Mouse (Mus musculus): Measurements from ENCODE around the gene Usp47. TPM values are rescaled to one million over a fixed set of nuclear protein-coding genes. Genes with fewer than 3 reads are reported as not detected.

The Usp47 gene
- polyA plus RNA-seq, 1 experiment from 2014 or later, result 106 TPM

- H3K4me2 ChIP-seq (ENCODE audit: low read length), result peak overlapping the region; percentile 84
- no peak for DNase-seq
- H3K9ac ChIP-seq (replicated peaks; ENCODE audit: low read length), result peak overlapping the region; percentile 98
- H3K4me3 ChIP-seq (replicated peaks; ENCODE audit: low read depth, low read length), result peak overlapping the region; percentile 88
- peak; percentile 81 for ATAC-seq (ENCODE audit: low FRiP score, low TSS enrichment)
- no peaks in the 10 kb centered on the region for H3K36me3 ChIP-seq (ENCODE audit: control insufficient read depth, insufficient read depth, low read length)
- H3K4me1 ChIP-seq (ENCODE audit: control insufficient read depth, insufficient read depth, low read length), result peaks cover 30% of the 10 kb centered on the region
- WGBS, result under 1% methylated on average over 58 of the region's 58 CpGs
- H3K9me3 ChIP-seq (ENCODE audit: control insufficient read depth, low read length), result no peaks in the 10 kb centered on the region
- H3K27me3 ChIP-seq (ENCODE audit: control insufficient read depth, insufficient read depth, low read length), result no peaks in the 10 kb centered on the region
- H3K27ac ChIP-seq (replicated peaks; ENCODE audit: low read depth, low read length), result peak overlapping the region; percentile 98
Measured at GRCm38 (mm10) chr7:112023601-112024445, 519 bp downstream of the Usp47 start.

GRCm38 (mm10) chr7:112024446-112024730 lies 1.1 kb downstream of the Usp47 start:
- H3K27ac ChIP-seq (replicated peaks; ENCODE audit: low read depth, low read length), result peak overlapping the region; percentile 98; the same call in 1 of the 2 replicates

GRCm38 (mm10) chr7:112024856-112025255 lies 1.6 kb downstream of the Usp47 start:
- Histone ChIP-seq H3K27me3 (ENCODE audit: control insufficient read depth, insufficient read depth, low read length) (no peaks in the 10 kb centered on the region), H3K9me3 (ENCODE audit: control insufficient read depth, low read length) (no peaks in the 10 kb centered on the region), H3K27ac (replicated peaks; ENCODE audit: low read depth, low read length) (no peak overlapping the region), H3K4me1 (ENCODE audit: control insufficient read depth, insufficient read depth, low read length) (peaks cover 30% of the 10 kb centered on the region), H3K9ac (replicated peaks; ENCODE audit: low read length) (peak overlapping the region; percentile 98; the same call in 1 of the 2 replicates), H3K4me3 (replicated peaks; ENCODE audit: low read depth, low read length) (peak overlapping the region; percentile 88), H3K4me2 (ENCODE audit: low read length) (peak overlapping the region; percentile 84), H3K36me3 (ENCODE audit: control insufficient read depth, insufficient read depth, low read length) (no peaks in the 10 kb centered on the region)
- WGBS, result 28% methylated on average over 5 of the region's 5 CpGs
- DNase-seq (no peak), ATAC-seq (ENCODE audit: low FRiP score, low TSS enrichment) (no peak)

More at GRCm38 (mm10) chr7:112024446-112024730, 1.1 kb downstream of the Usp47 start:
- Histone ChIP-seq H3K9ac (replicated peaks; ENCODE audit: low read length) (peak overlapping the region; percentile 98), H3K4me1 (ENCODE audit: control insufficient read depth, insufficient read depth, low read length) (peaks cover 30% of the 10 kb centered on the region), H3K27me3 (ENCODE audit: control insufficient read depth, insufficient read depth, low read length) (no peaks in the 10 kb centered on the region), H3K9me3 (ENCODE audit: control insufficient read depth, low read length) (no peaks in the 10 kb centered on the region), H3K4me3 (replicated peaks; ENCODE audit: low read depth, low read length) (peak overlapping the region; percentile 88), H3K4me2 (ENCODE audit: low read length) (peak overlapping the region; percentile 84), H3K36me3 (ENCODE audit: control insufficient read depth, insufficient read depth, low read length) (no peaks in the 10 kb centered on the region)
- WGBS, result 31% methylated on average over 7 of the region's 7 CpGs
- ATAC-seq (ENCODE audit: low FRiP score, low TSS enrichment) (no peak), DNase-seq (no peak)

GRCm38 (mm10) chr7:112030594-112030993 lies 7.3 kb downstream of the Usp47 start:
- no peak overlapping the region for H3K4me2 ChIP-seq (ENCODE audit: low read length)
- 94% methylated on average over 1 of the region's 1 CpGs for WGBS
- no peak for ATAC-seq (ENCODE audit: low FRiP score, low TSS enrichment)

GRCm38 (mm10) chr7:112035804-112036203 lies 12.5 kb downstream of the Usp47 start:
- peaks cover 3% of the 10 kb centered on the region; the same call in 1 of the 2 replicates for H3K4me1 ChIP-seq (ENCODE audit: control insufficient read depth, insufficient read depth, low read length)
- H3K9me3 ChIP-seq (ENCODE audit: control insufficient read depth, low read length), result no peaks in the 10 kb centered on the region
- H3K36me3 ChIP-seq (ENCODE audit: control insufficient read depth, insufficient read depth, low read length), result no peaks in the 10 kb centered on the region
- H3K4me2 ChIP-seq (ENCODE audit: low read length), result no peak overlapping the region
- no peak overlapping the region for H3K9ac ChIP-seq (replicated peaks; ENCODE audit: low read length)
- WGBS, result 45% methylated on average over 2 of the region's 2 CpGs
- no peaks in the 10 kb centered on the region for H3K27me3 ChIP-seq (ENCODE audit: control insufficient read depth, insufficient read depth, low read length)
- DNase-seq (no peak), ATAC-seq (ENCODE audit: low FRiP score, low TSS enrichment) (no peak)
- no peak overlapping the region for H3K27ac ChIP-seq (replicated peaks; ENCODE audit: low read depth, low read length)
- H3K4me3 ChIP-seq (replicated peaks; ENCODE audit: low read depth, low read length), result no peak overlapping the region

More at GRCm38 (mm10) chr7:112030594-112030993, 7.3 kb downstream of the Usp47 start:
- H3K4me3 ChIP-seq (replicated peaks; ENCODE audit: low read depth, low read length), result no peak overlapping the region
- no peak overlapping the region for H3K27ac ChIP-seq (replicated peaks; ENCODE audit: low read depth, low read length)
- no peak for DNase-seq
- no peaks in the 10 kb centered on the region for H3K36me3 ChIP-seq (ENCODE audit: control insufficient read depth, insufficient read depth, low read length)
- H3K4me1 ChIP-seq (ENCODE audit: control insufficient read depth, insufficient read depth, low read length), result peaks cover 21% of the 10 kb centered on the region
- H3K27me3 ChIP-seq (ENCODE audit: control insufficient read depth, insufficient read depth, low read length), result no peaks in the 10 kb centered on the region
- no peaks in the 10 kb centered on the region for H3K9me3 ChIP-seq (ENCODE audit: control insufficient read depth, low read length)
- H3K9ac ChIP-seq (replicated peaks; ENCODE audit: low read length), result no peak overlapping the region

- H3K4me3 ChIP-seq (replicated peaks; ENCODE audit: low read depth, low read length), result no peak overlapping the region
- ATAC-seq (ENCODE audit: low FRiP score, low TSS enrichment) (no peak), DNase-seq (no peak)
- H3K27ac ChIP-seq (replicated peaks; ENCODE audit: low read depth, low read length), result no peak overlapping the region
- WGBS, result 92% methylated on average over 1 of the region's 1 CpGs
- no peaks in the 10 kb centered on the region for H3K27me3 ChIP-seq (ENCODE audit: control insufficient read depth, insufficient read depth, low read length)
- H3K4me1 ChIP-seq (ENCODE audit: control insufficient read depth, insufficient read depth, low read length), result no peaks in the 10 kb centered on the region
- H3K9ac ChIP-seq (replicated peaks; ENCODE audit: low read length), result no peak overlapping the region
- H3K4me2 ChIP-seq (ENCODE audit: low read length), result no peak overlapping the region
- no peaks in the 10 kb centered on the region for H3K9me3 ChIP-seq (ENCODE audit: control insufficient read depth, low read length)
- no peaks in the 10 kb centered on the region for H3K36me3 ChIP-seq (ENCODE audit: control insufficient read depth, insufficient read depth, low read length)
Measured at GRCm38 (mm10) chr7:112036636-112037035, 13.3 kb downstream of the Usp47 start.

- H3K4me3 ChIP-seq (replicated peaks; ENCODE audit: low read depth, low read length), result no peak overlapping the region
- H3K27ac ChIP-seq (replicated peaks; ENCODE audit: low read depth, low read length), result no peak overlapping the region
- H3K36me3 ChIP-seq (ENCODE audit: control insufficient read depth, insufficient read depth, low read length), result no peaks in the 10 kb centered on the region
- H3K9me3 ChIP-seq (ENCODE audit: control insufficient read depth, low read length), result no peaks in the 10 kb centered on the region
- no peak for DNase-seq
- no peaks in the 10 kb centered on the region for H3K4me1 ChIP-seq (ENCODE audit: control insufficient read depth, insufficient read depth, low read length)
- H3K4me2 ChIP-seq (ENCODE audit: low read length), result no peak overlapping the region
- no peaks in the 10 kb centered on the region for H3K27me3 ChIP-seq (ENCODE audit: control insufficient read depth, insufficient read depth, low read length)
- no peak for ATAC-seq (ENCODE audit: low FRiP score, low TSS enrichment)
- no peak overlapping the region for H3K9ac ChIP-seq (replicated peaks; ENCODE audit: low read length)
Measured at GRCm38 (mm10) chr7:112040271-112040670, 17.0 kb downstream of the Usp47 start.

GRCm38 (mm10) chr7:112042758-112043157 lies 19.5 kb downstream of the Usp47 start:
- H3K36me3 ChIP-seq (ENCODE audit: control insufficient read depth, insufficient read depth, low read length), result no peaks in the 10 kb centered on the region
- no peak for DNase-seq
- H3K4me2 ChIP-seq (ENCODE audit: low read length), result no peak overlapping the region
- H3K27me3 ChIP-seq (ENCODE audit: control insufficient read depth, insufficient read depth, low read length), result no peaks in the 10 kb centered on the region
- no peak overlapping the region for H3K27ac ChIP-seq (replicated peaks; ENCODE audit: low read depth, low read length)
- no peaks in the 10 kb centered on the region for H3K4me1 ChIP-seq (ENCODE audit: control insufficient read depth, insufficient read depth, low read length)
- H3K4me3 ChIP-seq (replicated peaks; ENCODE audit: low read depth, low read length), result no peak overlapping the region
- ATAC-seq (ENCODE audit: low FRiP score, low TSS enrichment), result no peak
- no peaks in the 10 kb centered on the region for H3K9me3 ChIP-seq (ENCODE audit: control insufficient read depth, low read length)
- no peak overlapping the region for H3K9ac ChIP-seq (replicated peaks; ENCODE audit: low read length)
- 76% methylated on average over 2 of the region's 2 CpGs for WGBS

- no peaks in the 10 kb centered on the region for H3K9me3 ChIP-seq (ENCODE audit: control insufficient read depth, low read length)
- no peaks in the 10 kb centered on the region for H3K27me3 ChIP-seq (ENCODE audit: control insufficient read depth, insufficient read depth, low read length)
- ATAC-seq (ENCODE audit: low FRiP score, low TSS enrichment) (no peak), DNase-seq (no peak)
- no peak overlapping the region for H3K4me2 ChIP-seq (ENCODE audit: low read length)
- H3K36me3 ChIP-seq (ENCODE audit: control insufficient read depth, insufficient read depth, low read length), result no peaks in the 10 kb centered on the region
- H3K4me3 ChIP-seq (replicated peaks; ENCODE audit: low read depth, low read length), result no peak overlapping the region
- H3K27ac ChIP-seq (replicated peaks; ENCODE audit: low read depth, low read length), result no peak overlapping the region
- no peak overlapping the region for H3K9ac ChIP-seq (replicated peaks; ENCODE audit: low read length)
- WGBS, result 94% methylated on average over 1 of the region's 1 CpGs
- no peaks in the 10 kb centered on the region for H3K4me1 ChIP-seq (ENCODE audit: control insufficient read depth, insufficient read depth, low read length)
Measured at GRCm38 (mm10) chr7:112045249-112045648, 21.9 kb downstream of the Usp47 start.

All from midbrain, embryonic 14.5 days (tissue).